Mouse (Mus musculus) heart, postnatal 0 days (tissue): Measurements from ENCODE around the gene Gm6096. TPM values are rescaled to one million over a fixed set of nuclear protein-coding genes. Genes with fewer than 3 reads are reported as not detected.

Source experiments
- ATAC-seq: fragments of 200-750 bp; cut with Nextera tagmentation; 2 replicates; pipeline ENCODE4 v1.8.0; 2017; ENCODE audit warnings: low read depth, moderate number of reproducible peaks, moderate library complexity; ENCODE audit not compliant: insufficient read depth
- DNase-seq: peaks from one replicate; pipeline ENCODE4 v3.0.0-alpha.2; 2016; ENCODE audit warnings: low spot score
- H3K27ac ChIP-seq: fragments of 300-500 bp; sonication (generic); 2 replicates; pipeline ENCODE4 v1.5.1; 2014; ENCODE audit warnings: low read depth, mild to moderate bottlenecking
- H3K27me3 ChIP-seq: fragments of 300-500 bp; sonication (generic); 2 replicates; pipeline ENCODE4 v1.6.1; 2014; ENCODE audit warnings: low read length, mixed read lengths; ENCODE audit not compliant: control insufficient read depth, insufficient read depth
- H3K36me3 ChIP-seq: fragments of 300-500 bp; sonication (generic); replicated peaks from 2 replicates; pipeline ENCODE4 v1.6.1; 2014; ENCODE audit warnings: low read length, mixed read lengths; ENCODE audit not compliant: control insufficient read depth, insufficient read depth
- H3K4me1 ChIP-seq: fragments of 300-500 bp; sonication (generic); 2 replicates; pipeline ENCODE4 v1.6.1; 2014; ENCODE audit warnings: antibody characterized with exemption; ENCODE audit not compliant: control insufficient read depth, insufficient read depth
- H3K4me2 ChIP-seq: fragments of 300-500 bp; sonication (generic); 2 replicates; pipeline ENCODE4 v1.6.1; 2014; ENCODE audit warnings: low read depth, mild to moderate bottlenecking, low read length, moderate library complexity
- H3K4me3 ChIP-seq: fragments of 300-500 bp; sonication (generic); 2 replicates; pipeline ENCODE4 v1.5.1; 2014; ENCODE audit warnings: low read depth, low read length
- H3K9ac ChIP-seq: fragments of 300-500 bp; sonication (generic); replicated peaks from 2 replicates; pipeline ENCODE4 v1.6.1; 2014; ENCODE audit warnings: low read depth, low read length, mixed read lengths
- H3K9me3 ChIP-seq: fragments of 300-500 bp; sonication (generic); replicated peaks from 2 replicates; pipeline ENCODE4 v1.6.1; 2016; ENCODE audit warnings: low read length; ENCODE audit not compliant: control insufficient read depth
- CTCF ChIP-seq: IDR thresholded peaks from 2 replicates; pipeline ENCODE4 v1.5.1; 2016; ENCODE audit warnings: antibody characterized with exemption, control low read depth, low read depth
- EP300 ChIP-seq: IDR thresholded peaks from 2 replicates; pipeline ENCODE4 v1.6.1; 2016; ENCODE audit warnings: antibody characterized with exemption, low read depth
- WGBS: fragments of 180-500 bp; shearing (Covaris S2); extraction: QIAGEN DNeasy Blood & Tissue Kit; methylation state at CpG from one replicate; pipeline ENCODE4 v1.1.7; 2014; 5-methylcytosine and 5-hydroxymethylcytosine counted together
- polyA plus RNA-seq: library from polyadenylated mRNA; unstranded; fragments of >200 nt; fragmentation: Nextera tagmentation; extraction: Ambion mirVana; gene quantifications from 2 replicates; pipeline ENCODE4 v1.2.1, GENCODE M21; 2015
- total RNA-seq: library from RNA; depleted of rRNA; stranded (reverse); fragments of >200 nt; gene quantifications from 2 replicates; pipeline ENCODE4 v1.2.3, GENCODE M21; 2014; ENCODE audit warnings: low replicate concordance

Gm6096 gene
- total and polyA plus RNA-seq, 2 experiments from 2014 or later: not detected

DNA sequence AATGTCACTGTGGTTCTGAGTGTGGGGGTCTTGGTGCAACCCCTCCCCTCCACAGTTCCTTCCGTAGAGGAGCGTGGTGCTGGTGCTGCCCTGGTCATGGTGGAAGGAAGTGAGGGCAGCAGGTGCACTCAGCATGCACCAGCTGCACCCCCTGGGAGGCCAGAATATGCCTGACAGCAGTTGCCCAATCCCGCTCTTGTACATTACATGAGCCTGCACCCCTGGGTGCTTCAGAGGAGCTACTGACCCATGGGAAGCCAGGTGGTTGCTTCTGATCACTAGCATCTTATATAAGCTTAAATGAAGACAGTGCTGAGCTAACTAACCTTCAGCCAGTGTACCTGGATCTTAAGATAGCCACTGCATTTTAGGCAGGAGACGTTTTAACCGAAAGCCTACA, 12.8 kb upstream of the Gm6096 start:
- H3K4me1 ChIP-seq: peaks cover 12% of the 10 kb centered on the region; the same call in 1 of the 2 replicates
- no peak overlapping the region for H3K4me2 ChIP-seq
- H3K9ac ChIP-seq: no peak overlapping the region
- DNase-seq (no peak), ATAC-seq (no peak)
- H3K27me3 ChIP-seq: no peaks in the 10 kb centered on the region
- H3K9me3 ChIP-seq: no peaks in the 10 kb centered on the region
- H3K27ac ChIP-seq: no peak overlapping the region
- H3K4me3 ChIP-seq: no peak overlapping the region
- no peak for TF ChIP-seq EP300
- TF ChIP-seq CTCF: no peak
- peaks cover 67% of the 10 kb centered on the region for H3K36me3 ChIP-seq
- 92% methylated on average over 5 of the region's 5 CpGs for WGBS

DNA sequence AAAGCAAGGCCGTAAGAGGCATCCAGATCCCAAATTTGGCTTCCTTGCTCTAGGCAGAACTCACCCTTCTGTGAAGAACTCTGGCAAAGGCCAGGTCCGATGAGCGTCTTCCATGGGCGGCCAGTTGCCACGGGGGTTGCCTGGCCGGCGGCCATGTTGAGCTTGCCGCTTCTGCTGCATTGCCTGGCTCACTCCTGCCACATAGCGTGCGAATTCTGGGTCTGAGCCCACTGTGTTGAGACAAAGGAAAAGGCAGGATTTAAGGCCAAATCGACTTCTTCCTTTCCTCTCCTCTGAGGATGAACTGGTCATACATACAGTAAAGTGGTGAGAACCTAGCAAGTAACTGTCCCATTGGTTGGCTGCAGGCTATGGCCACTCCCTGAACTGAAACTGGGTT, 8.7 kb upstream of the Gm6096 start:
- no peak overlapping the region for H3K4me2 ChIP-seq
- no peaks in the 10 kb centered on the region for H3K9me3 ChIP-seq
- no peak for TF ChIP-seq CTCF
- H3K9ac ChIP-seq: no peak overlapping the region
- no peak overlapping the region for H3K4me3 ChIP-seq
- no peaks in the 10 kb centered on the region for H3K27me3 ChIP-seq
- DNase-seq (no peak), ATAC-seq (no peak)
- H3K4me1 ChIP-seq: no peaks in the 10 kb centered on the region
- no peak overlapping the region for H3K27ac ChIP-seq
- H3K36me3 ChIP-seq: peaks cover 86% of the 10 kb centered on the region
- 94% methylated on average over 11 of the region's 11 CpGs for WGBS

DNA sequence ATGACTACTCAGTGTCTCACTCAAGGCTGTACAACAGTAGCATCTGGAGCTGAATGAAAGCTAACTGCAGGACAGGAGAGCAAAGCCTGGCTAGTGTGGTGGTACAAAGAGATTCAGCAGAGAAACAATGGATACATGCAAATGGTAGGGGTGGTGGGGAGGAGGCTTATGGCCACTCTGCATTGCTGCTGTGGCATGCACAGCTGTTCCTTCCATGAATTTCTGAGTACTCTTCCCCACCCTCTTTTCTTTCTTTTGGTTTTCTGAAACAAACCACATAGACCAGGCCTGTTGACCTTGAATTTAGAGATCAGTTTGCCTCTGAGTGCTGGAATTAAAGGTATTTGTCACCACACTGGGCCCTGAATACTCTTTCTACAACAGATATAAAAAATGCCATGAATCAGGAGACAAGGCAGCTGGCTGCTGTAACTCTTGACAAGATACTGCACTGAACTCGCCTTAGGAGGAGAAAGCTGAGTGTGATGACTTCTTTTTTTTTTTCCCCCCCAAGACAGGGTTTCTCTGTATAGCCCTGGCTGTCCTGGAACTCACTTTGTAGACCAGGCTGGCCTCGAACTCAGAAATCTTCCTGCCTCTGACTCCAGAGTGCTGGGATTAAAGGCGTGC, 3.9 kb upstream of the Gm6096 start:
- H3K36me3 ChIP-seq: peaks cover 77% of the 10 kb centered on the region
- H3K4me2 ChIP-seq: no peak overlapping the region
- DNase-seq: no peak
- TF ChIP-seq EP300 (no peak), CTCF (no peak)
- 80% methylated on average over 3 of the region's 3 CpGs for WGBS
- no peaks in the 10 kb centered on the region for H3K4me1 ChIP-seq
- no peak overlapping the region for H3K27ac ChIP-seq
- ATAC-seq: no peak
- H3K9ac ChIP-seq: no peak overlapping the region
- H3K4me3 ChIP-seq: no peak overlapping the region
- H3K27me3 ChIP-seq: no peaks in the 10 kb centered on the region
- no peaks in the 10 kb centered on the region for H3K9me3 ChIP-seq

DNA sequence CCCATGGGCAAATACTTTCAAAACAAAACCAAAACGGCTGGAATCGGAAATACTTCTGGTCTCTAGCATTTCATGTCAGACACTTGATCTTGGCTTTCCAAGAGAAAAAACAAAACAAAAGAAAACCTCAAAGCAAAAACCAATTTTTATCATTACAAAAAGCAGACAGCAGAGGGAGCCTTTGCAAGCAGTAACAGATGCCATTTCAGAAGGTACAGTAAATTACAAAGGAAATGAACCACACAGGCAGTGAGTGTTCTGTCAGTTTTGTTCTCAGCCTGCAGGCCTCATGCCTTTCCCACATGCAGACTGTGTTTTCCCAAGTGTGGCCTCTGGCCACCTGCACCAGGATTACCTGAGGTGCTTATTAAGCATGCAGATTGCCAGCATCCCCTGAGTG, 1.2 kb downstream of the Gm6096 start:
- no peak for ATAC-seq
- Histone ChIP-seq H3K4me2 (no peak overlapping the region), H3K36me3 (peaks cover 79% of the 10 kb centered on the region), H3K27ac (no peak overlapping the region), H3K4me3 (no peak overlapping the region), H3K9ac (no peak overlapping the region), H3K9me3 (no peaks in the 10 kb centered on the region), H3K4me1 (no peaks in the 10 kb centered on the region), H3K27me3 (no peaks in the 10 kb centered on the region)
- 80% methylated on average over 2 of the region's 2 CpGs for WGBS
- DNase-seq: peak; percentile 46
- TF ChIP-seq CTCF (peak; percentile 62), EP300 (no peak)

DNA sequence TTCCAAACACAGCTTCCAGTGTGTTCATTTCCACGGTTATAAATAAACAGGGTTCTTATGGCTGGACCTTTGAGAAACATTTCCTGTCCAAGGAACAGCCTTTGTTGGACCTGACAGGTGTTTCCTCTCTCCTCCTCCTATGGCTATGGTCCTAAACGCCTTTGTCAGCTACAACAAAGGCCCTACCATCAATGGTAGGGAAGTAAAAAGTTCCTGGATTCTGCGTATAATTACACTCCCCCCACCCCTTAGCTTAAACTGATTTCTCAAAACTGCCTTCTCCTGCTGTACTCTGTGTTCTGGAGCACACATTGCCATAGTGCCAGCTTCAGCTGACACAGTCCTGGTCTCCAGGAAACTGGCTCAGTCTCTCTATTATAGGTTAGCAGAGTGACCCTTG, 4.3 kb downstream of the Gm6096 start:
- Histone ChIP-seq H3K9me3 (no peaks in the 10 kb centered on the region), H3K4me3 (no peak overlapping the region), H3K27me3 (no peaks in the 10 kb centered on the region), H3K9ac (no peak overlapping the region), H3K4me1 (no peaks in the 10 kb centered on the region), H3K36me3 (peaks cover 76% of the 10 kb centered on the region), H3K4me2 (no peak overlapping the region), H3K27ac (peak overlapping the region; percentile 79)
- ATAC-seq (peak; percentile 74; the same call in 1 of the 2 replicates), DNase-seq (peak; percentile 26)
- WGBS: 58% methylated on average over 3 of the region's 3 CpGs
- TF ChIP-seq EP300: peak; percentile 89
- no peak for TF ChIP-seq CTCF

DNA sequence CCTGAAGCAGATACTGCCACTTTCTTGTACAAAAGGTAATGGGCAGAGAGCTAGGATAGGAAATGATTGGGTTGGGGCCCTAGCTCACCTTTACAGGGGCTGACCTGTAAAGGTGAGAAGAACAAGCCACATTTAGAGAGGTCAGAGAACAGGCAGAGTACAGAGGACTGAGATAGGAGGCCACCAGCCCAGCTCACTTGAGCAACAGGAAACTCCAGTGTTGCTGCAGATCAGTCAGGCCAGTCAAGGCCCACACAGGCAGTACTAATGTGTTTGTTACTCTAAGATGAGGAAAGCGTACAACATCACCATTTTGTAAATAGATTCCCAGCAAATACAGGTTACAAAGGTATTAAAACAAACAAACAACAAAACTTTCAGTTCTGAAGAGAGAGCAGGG, 5.1 kb downstream of the Gm6096 start:
- DNase-seq (no peak), ATAC-seq (no peak)
- H3K36me3 ChIP-seq: peaks cover 72% of the 10 kb centered on the region
- no peak overlapping the region for H3K4me2 ChIP-seq
- H3K27ac ChIP-seq: peak overlapping the region; percentile 79
- H3K27me3 ChIP-seq: no peaks in the 10 kb centered on the region
- H3K4me3 ChIP-seq: no peak overlapping the region
- 83% methylated on average over 1 of the region's 1 CpGs for WGBS
- H3K4me1 ChIP-seq: no peaks in the 10 kb centered on the region
- no peaks in the 10 kb centered on the region for H3K9me3 ChIP-seq
- no peak for TF ChIP-seq EP300
- TF ChIP-seq CTCF: no peak
- no peak overlapping the region for H3K9ac ChIP-seq
